Mouse (Mus musculus) intestine, embryonic 14.5 days (tissue): ENCODE data around the gene Bpifb9a. TPM values are rescaled to one million over a fixed set of nuclear protein-coding genes. Genes with fewer than 3 reads are reported as not detected.

Source experiments
- polyA plus RNA-seq: library from polyadenylated mRNA; unstranded; fragments of >200 nt; fragmentation: Nextera tagmentation; extraction: Ambion mirVana; gene quantifications from 2 replicates; pipeline ENCODE4 v1.2.1, GENCODE M21; 2014

Gene Bpifb9a
- polyA plus RNA-seq, 1 experiment from 2014 or later: not detected

Other genes starting within 250 kb of the Bpifb9a start
- not detected in 2 replicates for gene Bpifa2, start 249.6 kb upstream of the Bpifb9a start, polyA plus RNA-seq
- not detected in 2 replicates for gene Bpifa3, start 127.5 kb upstream of the Bpifb9a start, polyA plus RNA-seq
- not detected in 2 replicates for gene Bpifa1, start 115.0 kb upstream of the Bpifb9a start, polyA plus RNA-seq
- gene Bpifa5, start 95.2 kb upstream of the Bpifb9a start, polyA plus RNA-seq: not detected in 2 replicates
- gene Bpifb1, start 67.0 kb upstream of the Bpifb9a start, polyA plus RNA-seq: not detected in 2 replicates
- gene Bpifb5, start 34.1 kb upstream of the Bpifb9a start, polyA plus RNA-seq: 0.35 TPM in 1 of 2 replicates, not detected in the other
- not detected in 2 replicates for gene Bpifb9b, start 49.4 kb downstream of the Bpifb9a start, polyA plus RNA-seq
- gene Cdk5rap1, start 115.2 kb downstream of the Bpifb9a start, polyA plus RNA-seq: 9.5 and 18.0 TPM in 2 replicates
- gene Snta1, start 150.2 kb downstream of the Bpifb9a start, polyA plus RNA-seq: 2.3 and 2.7 TPM in 2 replicates
- 33.6 and 42.3 TPM in 2 replicates for gene Cbfa2t2, start 178.6 kb downstream of the Bpifb9a start, polyA plus RNA-seq